Mouse (Mus musculus): Measurements from ENCODE around the gene Sgms1.
"Not testable (repeated sequence)": the region's sequence is repeated elsewhere in the genome, so short reads cannot be mapped to it uniquely, and the experiment has no call there.

Sgms1 gene

GRCm38 (mm10) chr19:32124155-32124554, 265.4 kb downstream of the Sgms1 start:
- no peak for DNase-seq

GRCm38 (mm10) chr19:32123196-32123595, 266.3 kb downstream of the Sgms1 start:
- no peak for DNase-seq

- DNase-seq: no peak
Observed at GRCm38 (mm10) chr19:32120798-32121197, 268.7 kb downstream of the Sgms1 start.

- no peak for DNase-seq
Observed at GRCm38 (mm10) chr19:32119666-32120065, 269.8 kb downstream of the Sgms1 start.

GRCm38 (mm10) chr19:32118496-32118895, 271.0 kb downstream of the Sgms1 start:
- DNase-seq: no peak

- DNase-seq: peak; percentile 42
Observed at GRCm38 (mm10) chr19:32117484-32118018, 272.0 kb downstream of the Sgms1 start.

- DNase-seq: no peak
Observed at GRCm38 (mm10) chr19:32111866-32112790, 277.4 kb downstream of the Sgms1 start.

- peak; percentile 78 for DNase-seq
Observed at GRCm38 (mm10) chr19:32107771-32108306, 281.7 kb downstream of the Sgms1 start, which contains the start of gene Asah2. Asah2 (minus strand) TSS chr19:32108211.

- DNase-seq: no peak
Observed at GRCm38 (mm10) chr19:32106750-32107149, 282.8 kb downstream of the Sgms1 start.

- no peak for DNase-seq
Observed at GRCm38 (mm10) chr19:32104217-32104616, 285.3 kb downstream of the Sgms1 start.

GRCm38 (mm10) chr19:32102976-32103300, 286.6 kb downstream of the Sgms1 start:
- DNase-seq: no peak

GRCm38 (mm10) chr19:32102294-32102975, 287.1 kb downstream of the Sgms1 start:
- no peak for DNase-seq

- no peak for DNase-seq
Observed at GRCm38 (mm10) chr19:32098582-32098981, 290.9 kb downstream of the Sgms1 start.

- DNase-seq: no peak
Observed at GRCm38 (mm10) chr19:32092358-32092757, 297.2 kb downstream of the Sgms1 start.

GRCm38 (mm10) chr19:32090804-32091203, 298.7 kb downstream of the Sgms1 start:
- DNase-seq: no peak

- DNase-seq: no peak
Observed at GRCm38 (mm10) chr19:32088570-32088969, 300.9 kb downstream of the Sgms1 start.

GRCm38 (mm10) chr19:32087736-32088470, 301.6 kb downstream of the Sgms1 start:
- no peak for DNase-seq

GRCm38 (mm10) chr19:32084813-32085212, 304.7 kb downstream of the Sgms1 start:
- not testable (repeated sequence) for DNase-seq

Measured in thymus, postnatal 14 days (tissue).